Mouse (Mus musculus) liver, embryonic 12.5 days (tissue): ENCODE measurements around the gene Olfr1535. TPM values are rescaled to one million over a fixed set of nuclear protein-coding genes. Genes with fewer than 3 reads are reported as not detected.

ENCODE experiments used
- ATAC-seq: fragments of 200-750 bp; cut with Nextera tagmentation; 2 replicates; pipeline ENCODE4 v1.8.0; 2017; ENCODE audit warnings: moderate number of reproducible peaks, mild to moderate bottlenecking, moderate library complexity
- H3K27ac ChIP-seq: fragments of 300-500 bp; sonication (generic); 2 replicates; pipeline ENCODE4 v1.5.1; 2016; ENCODE audit warnings: mild to moderate bottlenecking
- H3K27me3 ChIP-seq: fragments of 300-500 bp; sonication (generic); replicated peaks from 2 replicates; pipeline ENCODE4 v1.6.1; 2016; ENCODE audit warnings: mild to moderate bottlenecking, moderate library complexity
- H3K36me3 ChIP-seq: fragments of 300-500 bp; sonication (generic); 2 replicates; pipeline ENCODE4 v1.6.1; 2016; ENCODE audit warnings: mild to moderate bottlenecking, moderate library complexity
- H3K4me1 ChIP-seq: fragments of 300-500 bp; sonication (generic); 2 replicates; pipeline ENCODE4 v1.6.1; 2016
- H3K4me2 ChIP-seq: fragments of 300-500 bp; sonication (generic); 2 replicates; pipeline ENCODE4 v1.6.1; 2016; ENCODE audit warnings: mild to moderate bottlenecking, moderate library complexity
- H3K4me3 ChIP-seq: fragments of 300-500 bp; sonication (generic); 2 replicates; pipeline ENCODE4 v1.5.1; 2016; ENCODE audit warnings: mild to moderate bottlenecking, moderate library complexity
- H3K9ac ChIP-seq: fragments of 300-500 bp; sonication (generic); 2 replicates; pipeline ENCODE4 v1.6.1; 2016; ENCODE audit warnings: mild to moderate bottlenecking, moderate library complexity
- H3K9me3 ChIP-seq: fragments of 300-500 bp; sonication (generic); replicated peaks from 2 replicates; pipeline ENCODE4 v1.6.1; 2016; ENCODE audit warnings: mild to moderate bottlenecking, moderate library complexity
- WGBS: fragments of 180-500 bp; shearing (Covaris S2); methylation state at CpG from one replicate; pipeline ENCODE4 v1.1.7; 2016; ENCODE audit not compliant: insufficient replicate concordance; 5-methylcytosine and 5-hydroxymethylcytosine counted together
- polyA plus RNA-seq: library from polyadenylated mRNA; unstranded; fragments of >200 nt; fragmentation: Nextera tagmentation; extraction: Ambion mirVana; gene quantifications from 2 replicates; pipeline ENCODE4 v1.2.1, GENCODE M21; 2016

Olfr1535 gene
- polyA plus RNA-seq = not detected in 2 replicates

- no peak within 1 kb of the TSS for H3K9ac ChIP-seq
- H3K4me3 ChIP-seq = no peak within 1 kb of the TSS
- no peaks in the 10 kb centered on the region for H3K36me3 ChIP-seq
- no peaks in the 10 kb centered on the region for H3K9me3 ChIP-seq
- no peak within 1 kb of the TSS for H3K27ac ChIP-seq
- no peaks in the 10 kb centered on the region for H3K4me1 ChIP-seq
- H3K27me3 ChIP-seq = no peaks in the 10 kb centered on the region
- H3K4me2 ChIP-seq = no peak within 1 kb of the TSS
- 26% methylated on average over 1 of the region's 1 CpGs for WGBS
- no peak for ATAC-seq
Observed at GRCm38 (mm10) chr13:21559793-21560192, at the start of gene Olfr1535. Gene Olfr1535, minus strand, starts transcription at chr13:21559893.

GRCm38 (mm10) chr13:21591618-21592017 lies 31.9 kb upstream of the Olfr1535 start:
- Histone ChIP-seq H3K4me3 (no peak overlapping the region), H3K9ac (no peak overlapping the region), H3K4me2 (no peak overlapping the region), H3K27ac (no peak overlapping the region), H3K36me3 (no peaks in the 10 kb centered on the region), H3K9me3 (no peaks in the 10 kb centered on the region), H3K27me3 (no peaks in the 10 kb centered on the region), H3K4me1 (no peaks in the 10 kb centered on the region)
- 43% methylated on average over 2 of the region's 2 CpGs for WGBS
- ATAC-seq = no peak

GRCm38 (mm10) chr13:21581659-21582058 lies 22.0 kb upstream of the Olfr1535 start, which contains the start of gene Olfr1364:
Gene Olfr1364, minus strand, starts transcription at chr13:21581759.
- H3K4me1 ChIP-seq = no peaks in the 10 kb centered on the region
- no peak within 1 kb of the TSS for H3K9ac ChIP-seq
- H3K4me3 ChIP-seq = no peak within 1 kb of the TSS
- no peaks in the 10 kb centered on the region for H3K36me3 ChIP-seq
- ATAC-seq = no peak
- H3K9me3 ChIP-seq = no peaks in the 10 kb centered on the region
- H3K27me3 ChIP-seq = no peaks in the 10 kb centered on the region
- no peak within 1 kb of the TSS for H3K4me2 ChIP-seq
- WGBS = 71% methylated on average over 2 of the region's 2 CpGs
- H3K27ac ChIP-seq = no peak within 1 kb of the TSS

- Histone ChIP-seq H3K4me1 (no peaks in the 10 kb centered on the region), H3K36me3 (no peaks in the 10 kb centered on the region), H3K9ac (no peak overlapping the region), H3K4me3 (no peak overlapping the region), H3K27ac (no peak overlapping the region), H3K9me3 (no peaks in the 10 kb centered on the region), H3K27me3 (no peaks in the 10 kb centered on the region), H3K4me2 (no peak overlapping the region)
- no peak for ATAC-seq
- 47% methylated on average over 3 of the region's 3 CpGs for WGBS
Observed at GRCm38 (mm10) chr13:21550416-21551110, 9.1 kb downstream of the Olfr1535 start.

GRCm38 (mm10) chr13:21549487-21549886 lies 10.2 kb downstream of the Olfr1535 start:
- Histone ChIP-seq H3K9ac (no peak overlapping the region), H3K9me3 (no peaks in the 10 kb centered on the region), H3K36me3 (no peaks in the 10 kb centered on the region), H3K27me3 (no peaks in the 10 kb centered on the region), H3K4me1 (no peaks in the 10 kb centered on the region), H3K4me3 (no peak overlapping the region), H3K4me2 (no peak overlapping the region), H3K27ac (no peak overlapping the region)
- ATAC-seq = no peak
- 64% methylated on average over 3 of the region's 3 CpGs for WGBS

- peaks cover 4% of the 10 kb centered on the region; the same call in 1 of the 2 replicates for H3K27me3 ChIP-seq
- no peaks in the 10 kb centered on the region for H3K36me3 ChIP-seq
- no peaks in the 10 kb centered on the region for H3K4me1 ChIP-seq
- H3K4me2 ChIP-seq = no peak within 1 kb of the TSS
- no peak within 1 kb of the TSS for H3K27ac ChIP-seq
- H3K9ac ChIP-seq = no peak within 1 kb of the TSS
- ATAC-seq = no peak
- H3K9me3 ChIP-seq = no peaks in the 10 kb centered on the region
- 50% methylated on average over 1 of the region's 1 CpGs for WGBS
- H3K4me3 ChIP-seq = no peak within 1 kb of the TSS
Observed at GRCm38 (mm10) chr13:21542708-21543107, 17.0 kb downstream of the Olfr1535 start, which contains the start of gene Olfr1366. Gene Olfr1366, minus strand, starts transcription at chr13:21542808.

- ATAC-seq = peak; percentile 97
- peak within 1 kb of the TSS; percentile 91 for H3K9ac ChIP-seq
- peaks cover 9% of the 10 kb centered on the region for H3K4me1 ChIP-seq
- under 1% methylated on average over 39 of the region's 39 CpGs for WGBS
- no peaks in the 10 kb centered on the region for H3K9me3 ChIP-seq
- H3K27me3 ChIP-seq = no peaks in the 10 kb centered on the region
- H3K36me3 ChIP-seq = peaks cover 12% of the 10 kb centered on the region
- peak within 1 kb of the TSS; percentile 73 for H3K4me2 ChIP-seq
- peak within 1 kb of the TSS; percentile 84 for H3K4me3 ChIP-seq
- peak within 1 kb of the TSS; percentile 86 for H3K27ac ChIP-seq
Observed at GRCm38 (mm10) chr13:21530781-21531201, 28.9 kb downstream of the Olfr1535 start, which contains the start of gene Zkscan8. Gene Zkscan8, minus strand, starts transcription at chr13:21531120.

- H3K36me3 ChIP-seq = peaks cover 17% of the 10 kb centered on the region
- peaks cover 9% of the 10 kb centered on the region for H3K4me1 ChIP-seq
- no peak for ATAC-seq
- H3K4me3 ChIP-seq = peak overlapping the region; percentile 84
- peak overlapping the region; percentile 60 for H3K9ac ChIP-seq
- H3K27ac ChIP-seq = no peak overlapping the region
- H3K4me2 ChIP-seq = peak overlapping the region; percentile 73
- 33% methylated on average over 7 of the region's 7 CpGs for WGBS
- no peaks in the 10 kb centered on the region for H3K9me3 ChIP-seq
- no peaks in the 10 kb centered on the region for H3K27me3 ChIP-seq
Observed at GRCm38 (mm10) chr13:21530136-21530535, 29.6 kb downstream of the Olfr1535 start.

GRCm38 (mm10) chr13:21506221-21506649 lies 53.5 kb downstream of the Olfr1535 start:
- Histone ChIP-seq H3K27me3 (0 out of 2 replicates have a peak, but pooled peaks cover 2% of the 10 kb centered on the region), H3K27ac (peak overlapping the region; percentile 53; the same call in 1 of the 2 replicates), H3K36me3 (no peaks in the 10 kb centered on the region), H3K4me1 (peaks cover 10% of the 10 kb centered on the region), H3K4me3 (peak overlapping the region; percentile 67), H3K4me2 (peak overlapping the region; percentile 69), H3K9me3 (no peaks in the 10 kb centered on the region), H3K9ac (peak overlapping the region; percentile 69)
- ATAC-seq = peak; percentile 99
- WGBS = 0% methylated on average over 21 of the region's 21 CpGs

Other genes with a start within 250 kb of the Olfr1535 start
- gene Gpx6, start 247.8 kb downstream of the Olfr1535 start, polyA plus RNA-seq = not detected in 2 replicates
- gene Olfr1367, start 213.0 kb downstream of the Olfr1535 start, polyA plus RNA-seq = not detected in 2 replicates
- gene Zscan12, start 197.1 kb downstream of the Olfr1535 start, polyA plus RNA-seq = 5.5 and 5.8 TPM in 2 replicates
- gene Zkscan3, start 157.1 kb downstream of the Olfr1535 start, polyA plus RNA-seq = 34.8 and 36.2 TPM in 2 replicates
- gene Pgbd1, start 118.8 kb downstream of the Olfr1535 start, polyA plus RNA-seq = 1.6 and 2.1 TPM in 2 replicates
- gene Zscan26, start 106.2 kb downstream of the Olfr1535 start, polyA plus RNA-seq = 9.1 and 10.4 TPM in 2 replicates
- 0.43 and 0.78 TPM in 2 replicates for gene Nkapl, start 91.4 kb downstream of the Olfr1535 start, polyA plus RNA-seq
- 0.62 and 0.78 TPM in 2 replicates for gene Zkscan4, start 81.0 kb downstream of the Olfr1535 start, polyA plus RNA-seq
- not detected in 2 replicates for gene Gm10065, start 80.5 kb downstream of the Olfr1535 start, polyA plus RNA-seq
- gene AK157302, start 64.7 kb downstream of the Olfr1535 start, polyA plus RNA-seq = 0.56 TPM in 2 replicates
- 4.7 and 6.3 TPM in 2 replicates for gene Gm11273, start 58.5 kb downstream of the Olfr1535 start, polyA plus RNA-seq
- gene Zkscan8, start 28.8 kb downstream of the Olfr1535 start, polyA plus RNA-seq = 2.6 and 2.8 TPM in 2 replicates
- 0.05 TPM in 1 of 2 replicates, not detected in the other for gene Olfr1366, start 17.1 kb downstream of the Olfr1535 start, polyA plus RNA-seq
- not detected in 2 replicates for gene Olfr1364, start 21.9 kb upstream of the Olfr1535 start, polyA plus RNA-seq
- gene Olfr1362, start 54.1 kb upstream of the Olfr1535 start, polyA plus RNA-seq = not detected in 2 replicates
- not detected in 2 replicates for gene Olfr11, start 82.6 kb upstream of the Olfr1535 start, polyA plus RNA-seq
- gene Olfr1361, start 103.5 kb upstream of the Olfr1535 start, polyA plus RNA-seq = not detected in 2 replicates
- not detected in 2 replicates for gene Olfr1360, start 117.5 kb upstream of the Olfr1535 start, polyA plus RNA-seq
- not detected in 2 replicates for gene Olfr1359, start 138.2 kb upstream of the Olfr1535 start, polyA plus RNA-seq
- gene Hist1h2bl, start 156.2 kb upstream of the Olfr1535 start, polyA plus RNA-seq = 1.5 and 1.7 TPM in 2 replicates
- gene Hist1h2ai, start 156.5 kb upstream of the Olfr1535 start, polyA plus RNA-seq = 13.8 and 17.6 TPM in 2 replicates
- 8.3 and 14.2 TPM in 2 replicates for gene Hist1h3h, start 157.8 kb upstream of the Olfr1535 start, polyA plus RNA-seq
- 6.4 and 6.5 TPM in 2 replicates for gene Hist1h2bm, start 162.2 kb upstream of the Olfr1535 start, polyA plus RNA-seq
- 0.59 and 0.75 TPM in 2 replicates for gene Hist1h4j, start 175.2 kb upstream of the Olfr1535 start, polyA plus RNA-seq
- 3.7 and 5.9 TPM in 2 replicates for gene Hist1h4k, start 190.6 kb upstream of the Olfr1535 start, polyA plus RNA-seq
- 42.8 and 58.5 TPM in 2 replicates for gene Hist1h2ak, start 193.9 kb upstream of the Olfr1535 start, polyA plus RNA-seq
- 8.6 and 8.9 TPM in 2 replicates for gene Hist1h2bn, start 194.2 kb upstream of the Olfr1535 start, polyA plus RNA-seq
- 41.6 and 43.0 TPM in 2 replicates for gene Hist1h1b, start 220.7 kb upstream of the Olfr1535 start, polyA plus RNA-seq
- 169 and 188 TPM in 2 replicates for gene Hist1h3i, start 223.5 kb upstream of the Olfr1535 start, polyA plus RNA-seq
- gene Hist1h2an, start 227.3 kb upstream of the Olfr1535 start, polyA plus RNA-seq = 11.2 and 14.0 TPM in 2 replicates
- 3.6 and 5.6 TPM in 2 replicates for gene Hist1h2bp, start 227.6 kb upstream of the Olfr1535 start, polyA plus RNA-seq